Mouse (Mus musculus) forebrain, embryonic 13.5 days (tissue): ENCODE results near the gene Zfp563. TPM values are rescaled to one million over a fixed set of nuclear protein-coding genes. Genes with fewer than 3 reads are reported as not detected.

Source experiments
- polyA plus RNA-seq: library from polyadenylated mRNA; unstranded; fragments of >200 nt; fragmentation: Nextera tagmentation; extraction: Ambion mirVana; gene quantifications from 2 replicates; pipeline ENCODE4 v1.2.1, GENCODE M21; 2015

The Zfp563 gene
- polyA plus RNA-seq, 1 experiment from 2014 or later, result 18.1 TPM

Other genes starting within 250 kb of the Zfp563 start
- 6.1 and 7.8 TPM in 2 replicates for gene Zfp870, start 197.7 kb upstream of the Zfp563 start, polyA plus RNA-seq
- not detected in 2 replicates for gene Cyp4f14, start 172.0 kb upstream of the Zfp563 start, polyA plus RNA-seq
- gene Cyp4f13, start 141.9 kb upstream of the Zfp563 start, polyA plus RNA-seq, result 5.6 and 6.0 TPM in 2 replicates
- 11.4 and 12.5 TPM in 2 replicates for gene Zfp472, start 123.5 kb upstream of the Zfp563 start, polyA plus RNA-seq
- gene Zfp952, start 96.2 kb upstream of the Zfp563 start, polyA plus RNA-seq, result 19.1 and 20.4 TPM in 2 replicates
- 24.6 and 27.5 TPM in 2 replicates for gene Zfp763, start 55.9 kb upstream of the Zfp563 start, polyA plus RNA-seq
- not detected in 2 replicates for gene 4921501E09Rik, start 21.3 kb upstream of the Zfp563 start, polyA plus RNA-seq
- 0.04 and 0.16 TPM in 2 replicates for gene Morc2b, start 50.4 kb downstream of the Zfp563 start, polyA plus RNA-seq
- 0.05 TPM in 1 of 2 replicates, not detected in the other for gene Olfr55, start 79.1 kb downstream of the Zfp563 start, polyA plus RNA-seq
- not detected in 2 replicates for gene Olfr239, start 102.0 kb downstream of the Zfp563 start, polyA plus RNA-seq
- gene Olfr1564, start 132.4 kb downstream of the Zfp563 start, polyA plus RNA-seq, result 0.10 TPM in 1 of 2 replicates, not detected in the other
- 20.1 and 23.0 TPM in 2 replicates for gene Zfp955a, start 165.8 kb downstream of the Zfp563 start, polyA plus RNA-seq
- 0.04 and 0.08 TPM in 2 replicates for gene Olfr63, start 175.4 kb downstream of the Zfp563 start, polyA plus RNA-seq
- 15.3 and 16.7 TPM in 2 replicates for gene Zfp955b, start 200.2 kb downstream of the Zfp563 start, polyA plus RNA-seq